Comparison of ENCODE assay signal across 33 mouse cellular contexts in genomic region chr2:159079836-159080235, GRCm38 (mm10).
"Had no signal": no experiment of that assay in that cellular context is flagged by ENCODE, and none has a peak within 500 bp of the region (broad histone marks: within the 10 kb centered on the region; RNA-seq: fewer than 3 reads in every experiment).

No protein-coding gene starts in this region.

- H3K27ac ChIP-seq: heart, embryonic 13.5 days; heart, embryonic 15.5 days; hindbrain, embryonic 10.5 days; hindbrain, embryonic 12.5 days; hindbrain, embryonic 13.5 days; hindbrain, embryonic 14.5 days; hindbrain, embryonic 15.5 days; hindbrain, postnatal 0 days; intestine, embryonic 15.5 days; kidney, embryonic 15.5 days; kidney, postnatal 0 days; layer of hippocampus, adult 2 months; left cerebral cortex, adult 2 months had no signal

- H3K9me3 ChIP-seq: heart, embryonic 13.5 days; heart, embryonic 15.5 days; hindbrain, embryonic 10.5 days; hindbrain, embryonic 12.5 days; hindbrain, embryonic 13.5 days; hindbrain, embryonic 15.5 days; intestine, embryonic 15.5 days; kidney, embryonic 15.5 days had no signal

- H3K27me3 ChIP-seq: heart, embryonic 13.5 days; heart, embryonic 15.5 days; intestine, embryonic 15.5 days; kidney, embryonic 15.5 days had no signal

- H3K36me3 ChIP-seq: heart, embryonic 13.5 days; heart, embryonic 15.5 days; hindbrain, embryonic 10.5 days; hindbrain, embryonic 12.5 days; hindbrain, embryonic 13.5 days; hindbrain, embryonic 15.5 days; intestine, embryonic 15.5 days; kidney, embryonic 15.5 days had no signal

- H3K4me3 ChIP-seq: heart, embryonic 13.5 days; heart, embryonic 15.5 days; hindbrain, embryonic 10.5 days; hindbrain, embryonic 12.5 days; hindbrain, embryonic 13.5 days; hindbrain, embryonic 15.5 days; intestine, embryonic 15.5 days; kidney, embryonic 15.5 days; layer of hippocampus, adult 2 months; left cerebral cortex, adult 2 months had no signal

- H3K4me1 ChIP-seq: heart, embryonic 13.5 days; heart, embryonic 15.5 days; hindbrain, embryonic 10.5 days; hindbrain, embryonic 12.5 days; hindbrain, embryonic 13.5 days; hindbrain, embryonic 15.5 days; intestine, embryonic 15.5 days; kidney, embryonic 15.5 days had no signal

- H3K9ac ChIP-seq: heart, embryonic 13.5 days; heart, embryonic 15.5 days; hindbrain, embryonic 12.5 days; hindbrain, embryonic 13.5 days; hindbrain, embryonic 14.5 days; hindbrain, embryonic 15.5 days; intestine, embryonic 15.5 days; kidney, embryonic 15.5 days had no signal

- DNase-seq: heart, postnatal 10 days; heart, postnatal 14 days; heart, postnatal 36 days; heart, postnatal 4 days; kidney, adult 11 months; kidney, adult 18-20 months; kidney, adult 2 months; kidney, adult 8-10 months; kidney, adult 9 months; kidney, postnatal 10 days; kidney, postnatal 14 days; kidney, postnatal 25 days; kidney, postnatal 36 days; kidney, postnatal 4 days; layer of hippocampus, adult 9-11 months; layer of hippocampus, postnatal 36 days had no signal

- ATAC-seq: hindbrain, embryonic 16.5 days; inflammation-experienced regulatory T-cells, adult 6 months; intestine, embryonic 15.5 days; intestine, embryonic 16.5 days; intestine, postnatal 0 days had no signal

- H3K4me2 ChIP-seq: heart, embryonic 13.5 days; heart, embryonic 15.5 days; hindbrain, embryonic 12.5 days; hindbrain, embryonic 13.5 days; hindbrain, embryonic 14.5 days; hindbrain, embryonic 15.5 days; intestine, embryonic 15.5 days; kidney, embryonic 15.5 days had no signal
